Mouse (Mus musculus) kidney, adult 2 months (tissue): ENCODE results near the gene Ttc26.

Source experiments
- CTCF ChIP-seq: fragments of 200-500 bp; conservative IDR thresholded peaks from 2 replicates; pipeline ENCODE4 v1.5.1; 2011; ENCODE audit warnings: low read depth, mild to moderate bottlenecking, control low read depth, low read length, moderate library complexity, mixed read lengths; ENCODE audit not compliant: insufficient read depth, insufficient read length
- POLR2A ChIP-seq: fragments of 200-500 bp; IDR thresholded peaks from one replicate; pipeline ENCODE4 v1.6.1; 2011; ENCODE audit warnings: low read depth, low read length, control low read depth

GRCm38 (mm10) chr6:38358253-38359027 is 22.8 kb upstream of the Ttc26 start:
- TF ChIP-seq CTCF (no peak), POLR2A (no peak)
